Mouse (Mus musculus) fibroblast of lung, adult 2 months (primary cell): ENCODE results near the gene Itfg1.

Source experiments
- DNase-seq: peaks from one replicate; pipeline ENCODE4 v3.0.0-alpha.2; 2011; ENCODE audit warnings: low read depth

Gene Itfg1

DNA sequence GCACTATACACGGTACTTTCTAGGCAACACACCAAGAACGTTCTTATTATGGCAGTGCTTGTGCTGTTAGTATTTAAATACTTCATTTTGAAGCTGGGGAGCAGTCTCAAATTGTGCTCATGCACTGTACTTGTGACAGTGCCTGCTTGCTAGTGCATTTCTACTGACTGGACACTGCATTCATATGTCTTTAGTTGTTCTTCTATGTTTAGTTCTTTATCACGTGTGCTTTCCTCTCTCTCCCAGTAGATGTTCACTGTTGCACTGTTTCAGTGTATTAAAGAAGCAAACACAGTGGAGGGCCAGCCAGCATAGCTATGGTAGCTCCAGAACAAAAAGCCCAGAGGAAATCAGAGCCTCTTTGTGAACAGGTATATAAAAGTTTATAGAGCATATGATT, 110.2 kb downstream of the Itfg1 start:
- no peak for DNase-seq

DNA sequence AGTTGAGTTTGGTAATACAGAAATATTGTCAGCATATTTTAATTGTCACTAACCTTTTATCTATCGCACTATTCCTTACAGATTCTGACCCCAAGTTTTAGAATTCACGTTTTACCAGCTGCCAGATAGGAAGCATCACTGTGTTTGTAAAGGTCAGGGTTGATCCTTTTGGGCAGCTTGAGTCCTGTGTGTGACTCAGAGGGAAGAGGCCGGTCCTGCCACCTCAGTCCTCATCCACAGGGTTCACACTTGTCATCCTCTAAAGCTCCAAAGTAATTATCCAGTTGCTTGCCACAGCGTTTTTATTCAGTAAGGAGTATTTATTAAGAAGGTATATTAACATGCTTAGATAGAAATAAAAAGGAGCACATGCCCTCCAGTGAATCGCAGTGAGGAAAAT, 123.5 kb downstream of the Itfg1 start:
- DNase-seq = no peak

DNA sequence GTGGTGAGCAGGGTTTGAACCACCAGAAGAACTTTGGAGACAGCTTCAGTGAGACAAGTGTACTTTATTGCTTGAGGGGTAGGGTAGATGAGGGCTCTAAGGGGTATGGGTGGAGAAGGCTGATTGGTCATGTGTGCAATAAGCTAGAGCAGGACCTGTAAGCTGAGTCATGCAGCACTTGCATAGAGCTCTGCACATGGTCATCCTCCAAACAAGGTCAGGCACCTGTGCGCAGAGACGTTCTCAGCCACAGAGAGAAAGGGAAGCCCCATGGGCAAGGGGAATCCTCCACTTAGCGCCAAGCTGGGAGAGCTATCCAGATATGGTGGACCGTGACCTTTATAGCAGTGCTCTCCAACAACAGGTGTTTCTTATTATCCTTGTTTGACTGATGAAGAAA, 124.0 kb downstream of the Itfg1 start:
- DNase-seq = no peak

DNA sequence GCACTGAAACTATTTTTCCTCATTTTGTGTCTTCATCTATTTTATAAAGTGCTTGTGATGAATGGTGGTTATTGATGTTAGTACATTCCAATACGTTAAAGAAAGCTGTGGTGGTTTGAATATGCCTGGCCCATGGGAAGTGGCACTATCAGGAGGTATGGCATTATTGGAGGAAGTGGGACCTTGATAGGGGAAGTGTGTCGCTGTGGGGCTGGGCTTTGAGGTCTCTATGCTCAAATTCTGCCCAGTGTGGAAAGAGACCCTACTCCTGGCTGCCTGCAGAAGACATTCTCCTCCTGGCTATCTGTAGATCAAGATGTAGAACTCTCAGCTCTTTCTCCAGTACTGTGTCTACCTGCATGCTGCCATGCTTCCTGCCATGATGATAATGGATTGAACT, 133.7 kb downstream of the Itfg1 start:
- DNase-seq = no peak

DNA sequence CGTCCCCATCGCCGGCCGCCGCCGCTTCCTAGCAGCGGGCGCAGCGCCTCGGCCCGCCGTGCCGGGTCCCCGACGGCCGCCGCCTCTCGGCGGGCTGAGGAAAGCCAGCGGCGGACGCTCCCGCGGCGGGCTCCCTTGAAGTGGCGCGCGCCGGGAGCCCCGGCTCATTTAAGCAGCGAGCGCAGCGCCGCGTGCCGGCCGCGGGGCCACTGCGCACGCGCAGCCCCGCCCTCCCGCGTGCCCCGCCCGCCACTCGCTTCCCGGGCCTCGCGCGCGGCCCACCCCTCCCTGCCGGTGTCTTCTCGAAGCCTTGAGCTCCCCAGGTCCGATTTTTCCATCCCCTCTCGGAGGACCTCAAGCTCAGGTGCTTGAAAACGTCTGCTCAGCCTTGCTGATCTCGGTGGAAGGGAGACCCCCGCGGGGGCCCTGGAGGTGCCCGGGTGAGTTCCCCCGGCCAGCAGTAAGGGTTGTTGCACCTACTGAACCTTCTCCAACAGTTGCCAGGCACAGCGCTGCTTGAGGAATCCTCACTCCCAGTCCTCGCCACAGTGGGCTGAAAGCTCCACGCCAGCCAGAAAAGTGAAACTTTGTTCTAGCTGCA, 139.9 kb downstream of the Itfg1 start, which contains the start of gene Neto2:
Neto2 (minus strand) TSS at position 174 of the 601 bp plus-strand sequence.
- DNase-seq = peak; percentile 15

DNA sequence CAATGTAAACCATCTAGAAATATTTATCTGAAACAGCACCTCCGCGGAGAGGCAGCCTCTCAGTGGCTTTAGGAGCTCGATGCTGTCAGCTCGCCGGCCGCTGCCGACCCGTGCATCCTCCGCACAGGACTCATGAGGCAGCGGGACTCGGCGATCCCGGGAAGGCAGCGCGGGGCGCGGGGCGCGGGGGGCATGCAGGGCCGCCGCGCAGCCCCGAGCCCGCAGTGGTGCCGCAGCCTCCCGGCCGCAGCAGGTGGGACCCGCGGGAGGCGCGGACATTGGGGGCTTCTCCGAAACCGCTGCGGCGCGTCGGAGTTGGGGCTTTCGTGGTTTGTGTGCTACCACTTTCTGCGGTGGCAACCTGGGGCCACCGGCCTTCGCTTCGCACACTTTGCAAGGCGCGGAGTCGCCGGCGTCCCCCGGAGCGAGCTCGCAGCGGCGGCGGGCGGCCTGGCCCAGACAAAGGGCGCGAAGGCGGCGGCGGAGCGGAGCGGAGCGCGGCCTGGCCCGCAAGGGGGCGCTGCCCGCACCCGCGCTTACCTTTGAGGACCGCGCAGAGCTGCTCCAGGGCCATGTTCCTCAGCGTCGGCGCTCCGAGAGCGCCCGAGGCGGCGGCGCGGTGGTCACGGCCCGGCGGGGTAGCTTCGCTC, 140.5 kb downstream of the Itfg1 start:
- no peak for DNase-seq

DNA sequence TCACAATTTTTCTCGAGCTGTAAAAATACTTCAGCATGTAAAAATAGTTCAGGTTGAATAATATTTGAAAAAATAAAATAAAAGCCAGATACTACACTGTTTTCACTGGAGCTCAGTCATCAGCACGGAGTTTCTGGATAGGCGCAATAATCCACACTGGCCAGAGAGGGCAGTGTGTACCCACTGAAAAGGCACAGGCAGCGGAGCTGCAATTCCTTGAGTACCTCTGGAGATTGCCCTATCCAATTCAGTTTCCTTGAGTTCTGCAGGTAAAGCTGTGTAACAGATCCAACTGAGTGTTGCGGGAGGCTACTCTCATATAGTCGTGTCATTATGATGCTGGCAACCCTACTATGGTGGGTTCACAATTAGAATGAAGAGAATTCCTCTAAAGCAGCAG, 141.7 kb downstream of the Itfg1 start:
- DNase-seq = peak; percentile 35
